Mouse (Mus musculus): ENCODE results near the gene Arv1. TPM values are rescaled to one million over a fixed set of nuclear protein-coding genes. Genes with fewer than 3 reads are reported as not detected.

Arv1 gene
- total RNA-seq (2023), result 2.1 and 2.5 TPM in 2 replicates

DNA sequence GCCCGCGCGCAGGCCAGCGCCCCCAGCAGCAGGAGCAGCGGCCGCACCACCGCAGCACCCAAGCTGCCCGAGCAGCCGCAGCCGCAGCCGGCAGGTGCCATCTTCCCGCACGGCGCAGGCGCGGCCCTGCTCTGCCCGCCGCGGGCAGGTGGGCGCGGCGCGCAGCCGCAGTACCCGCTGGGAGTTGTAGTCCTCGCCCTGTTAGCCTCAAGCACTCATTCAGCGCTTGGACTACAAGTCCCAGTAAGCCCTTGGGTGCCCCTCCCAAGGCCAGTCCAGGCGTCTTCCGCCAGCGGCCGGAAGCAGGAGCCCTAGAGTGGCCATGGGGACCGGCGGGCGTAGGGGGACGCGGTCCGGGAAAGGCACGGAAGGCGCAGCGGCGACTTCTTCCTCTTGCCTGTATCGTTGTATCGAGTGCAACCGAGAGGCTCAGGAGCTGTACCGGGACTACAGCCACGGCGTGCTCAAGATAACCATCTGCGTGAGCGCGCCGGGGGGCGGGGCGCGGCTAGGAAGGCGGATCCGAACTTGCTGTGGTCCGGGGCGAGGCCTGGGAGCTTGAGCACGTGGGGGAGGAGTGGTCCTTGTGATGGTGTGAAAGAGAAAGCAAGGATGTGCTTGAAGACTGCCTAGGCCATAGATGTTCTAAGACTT, at the start of gene Arv1, which contains the start of gene Ttc13:
TSS of gene Arv1 (plus strand) at position 278 of the 654 bp plus-strand sequence.
TSS of gene Ttc13 (minus strand) at position 122 of the 654 bp plus-strand sequence.

DNA sequence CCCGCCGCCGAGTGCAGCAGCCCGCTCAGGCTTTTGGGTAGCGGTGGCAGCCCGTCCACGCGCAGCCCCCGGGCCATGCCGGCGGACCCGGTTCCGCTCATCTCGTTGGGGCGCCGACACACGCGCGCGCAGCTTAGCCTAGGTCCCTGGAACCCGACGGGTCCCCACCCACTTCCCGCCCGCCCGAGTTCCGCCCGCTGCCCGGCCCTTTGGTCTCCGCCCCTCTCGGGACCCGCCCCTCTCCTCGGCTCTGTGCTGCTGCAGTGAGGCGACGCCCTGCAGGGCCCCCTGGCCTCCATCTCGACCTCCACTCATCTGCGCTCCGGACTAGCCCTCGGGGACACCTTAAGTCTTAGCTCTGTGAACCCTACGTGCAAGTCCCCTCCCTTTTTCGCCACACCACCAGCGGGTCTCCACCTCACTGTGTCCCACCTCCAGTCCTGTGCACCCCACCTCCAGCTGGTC, 29.8 kb downstream of the Arv1 start, which contains the start of gene Fam89a:
TSS of gene Fam89a (minus strand) at position 124 of the 465 bp plus-strand sequence.

Other genes starting within 250 kb of the Arv1 start
- gene Cog2, start 201.4 kb upstream of the Arv1 start, total RNA-seq (2023), result 29.1 and 48.7 TPM in 2 replicates
- gene Agt, start 152.4 kb upstream of the Arv1 start, total RNA-seq (2023), result not detected in 2 replicates
- gene Capn9, start 146.0 kb upstream of the Arv1 start, total RNA-seq (2023), result not detected in 2 replicates
- gene 2310022B05Rik, start 58.8 kb upstream of the Arv1 start, total RNA-seq (2023), result 2.9 and 3.8 TPM in 2 replicates
- 38.5 and 39.1 TPM in 2 replicates for gene Ttc13, start 156 bp upstream of the Arv1 start, total RNA-seq (2023)
- gene Fam89a, start 29.7 kb downstream of the Arv1 start, total RNA-seq (2023), result not detected in 2 replicates
- not detected in 2 replicates for gene Trim67, start 71.0 kb downstream of the Arv1 start, total RNA-seq (2023)
- 25.6 and 27.7 TPM in 2 replicates for gene Gnpat, start 140.9 kb downstream of the Arv1 start, total RNA-seq (2023)
- 6.0 and 10.2 TPM in 2 replicates for gene 2810004N23Rik, start 141.0 kb downstream of the Arv1 start, total RNA-seq (2023)
- 10.3 and 13.0 TPM in 2 replicates for gene Exoc8, start 175.6 kb downstream of the Arv1 start, total RNA-seq (2023)
- 17.2 and 19.7 TPM in 2 replicates for gene Sprtn, start 175.7 kb downstream of the Arv1 start, total RNA-seq (2023)
- 15.7 and 24.5 TPM in 2 replicates for gene Egln1, start 227.2 kb downstream of the Arv1 start, total RNA-seq (2023)

Measured in neutrophil, adult 65 days (primary cell).